Mouse (Mus musculus): Measurements from ENCODE around the gene Fbxw7.

DNA sequence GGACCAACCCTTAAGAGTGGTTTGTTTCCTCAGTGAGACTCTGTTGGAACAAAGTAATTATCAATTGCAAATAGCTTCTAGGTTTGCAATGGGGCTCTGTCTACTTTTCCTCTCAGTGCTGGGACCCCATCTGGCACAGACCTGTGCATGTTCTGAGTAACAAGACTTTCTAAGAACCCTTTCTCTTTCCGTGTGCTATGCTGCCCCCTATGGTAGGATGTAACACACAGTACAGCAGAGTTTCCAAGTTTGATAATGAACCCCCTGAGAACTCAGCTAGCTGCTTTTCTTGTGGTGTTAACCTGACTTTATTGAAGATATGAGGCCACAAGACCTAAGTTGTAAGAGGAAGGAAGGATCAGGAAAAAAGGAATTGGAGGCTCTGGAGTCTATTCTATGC, 91.5 kb downstream of the Fbxw7 start:
- no peak for TF ChIP-seq CTCF (IDR thresholded peaks at IDR 0.05; ENCODE audit: insufficient read depth, low read depth, low read length)
- TF ChIP-seq POLR2A (IDR thresholded peaks at IDR 0.05; ENCODE audit: insufficient read depth, low read depth, low read length), result no peak

Measured in olfactory bulb, adult 2 months (tissue).